Mouse (Mus musculus) erythroblast, embryonic 14.5 days (primary cell): ENCODE measurements around the gene Sdc1.

Source experiments
- GATA1 ChIP-seq: IDR thresholded peaks from 2 replicates; pipeline ENCODE4 v1.6.1; 2012; ENCODE audit warnings: low read length, inconsistent platforms, mixed read lengths
- TAL1 ChIP-seq: IDR thresholded peaks from 3 replicates; pipeline ENCODE4 v1.6.1; 2012; ENCODE audit warnings: low read length, inconsistent platforms, mixed read lengths

- TF ChIP-seq GATA1 (no peak), TAL1 (no peak)
These were observed 789 bp downstream of the Sdc1 start for GRCm38 (mm10) chr12:8771844-8772380.
